Mouse (Mus musculus) mouse trophoblast stem cell (cell line): ENCODE data around the gene Htr6.

ENCODE experiments used
- in situ Hi-C, 2 experiments: fragments of 300-500 bp; cut with MseI, MboI; formaldehyde crosslinking; loops; 2 replicates in 1 of 2; 3 replicates in 1 of 2; pipeline ENCODE4 v1.15.1; 2025

The Htr6 gene

DNA sequence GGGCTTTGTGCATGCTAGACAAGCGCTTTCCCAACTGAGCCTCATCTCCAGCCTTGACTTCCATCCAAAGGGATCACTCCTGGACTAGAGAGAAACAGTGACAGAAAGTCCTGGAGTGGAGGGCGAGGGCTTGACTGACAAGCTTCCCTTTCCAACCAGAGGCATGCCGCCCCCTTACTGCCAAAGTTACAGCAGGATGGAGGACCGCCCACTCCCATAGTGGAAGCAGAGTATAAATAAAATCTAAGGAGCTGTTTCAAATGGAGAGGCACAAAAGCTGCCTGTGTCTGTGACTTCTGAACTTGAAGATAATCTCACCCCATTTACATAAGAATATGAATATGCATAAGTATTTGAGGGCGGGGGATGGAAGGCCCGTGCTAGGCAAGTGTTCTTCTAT lies 26.9 kb downstream of the Htr6 start:
- in situ Hi-C loops = no loop called here

DNA sequence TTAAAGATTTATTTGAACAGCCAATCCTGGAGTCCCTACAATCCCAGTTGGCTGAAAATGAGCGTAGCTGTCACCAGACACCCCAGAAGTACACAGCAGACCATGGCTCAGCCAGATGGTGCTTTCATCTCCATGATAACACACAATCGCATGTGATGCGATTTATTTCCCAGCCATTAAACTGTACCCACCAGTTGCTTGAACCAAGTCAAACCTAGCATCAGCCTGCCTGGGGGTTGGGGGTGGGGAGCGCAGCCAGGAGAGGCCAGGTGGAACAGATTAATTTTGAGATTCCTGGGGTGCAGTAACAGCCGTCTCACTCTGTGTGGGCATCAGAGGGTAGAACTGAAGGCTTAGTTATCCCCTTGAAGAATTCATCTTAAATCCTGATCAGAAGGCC lies 29.0 kb downstream of the Htr6 start:
- in situ Hi-C loops = no loop called here

DNA sequence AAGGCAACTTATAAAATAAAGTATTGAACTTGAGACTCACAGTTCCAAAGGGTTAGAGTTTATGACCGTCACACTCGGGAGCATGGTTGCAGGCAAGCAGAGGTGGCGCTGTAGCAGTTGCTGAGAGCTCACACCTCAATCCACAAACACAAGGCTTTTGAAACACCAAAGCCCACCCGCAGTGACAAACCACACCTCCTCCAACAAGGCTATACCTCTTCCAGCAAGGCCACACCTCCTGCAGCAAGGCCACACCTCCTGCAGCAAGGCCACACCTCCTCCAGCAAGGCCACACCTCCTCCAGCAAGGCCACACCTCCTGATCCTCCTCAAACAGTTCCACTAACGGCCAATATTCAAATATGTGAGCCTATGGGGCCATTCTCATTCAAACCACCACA lies 30.8 kb downstream of the Htr6 start:
- in situ Hi-C loops = no loop called here

DNA sequence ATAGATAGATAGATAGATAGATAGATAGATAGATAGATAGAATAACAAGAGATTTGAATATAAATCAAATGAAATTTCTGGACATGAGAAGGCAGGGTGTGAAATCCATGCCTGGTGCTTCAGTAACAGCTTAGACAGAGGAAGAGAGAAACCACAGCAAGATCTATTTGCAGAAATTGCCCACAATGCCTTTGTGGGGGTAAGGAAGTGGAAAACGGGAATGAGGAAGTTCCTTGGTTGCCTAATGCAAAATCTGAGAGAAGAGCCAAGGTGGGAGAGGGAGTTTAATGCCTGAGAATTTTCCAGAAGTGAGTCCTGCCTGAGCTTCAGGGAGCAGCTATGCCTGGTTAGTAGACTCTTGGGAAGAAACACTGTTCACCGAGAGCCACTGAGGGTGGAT lies 31.8 kb downstream of the Htr6 start:
- in situ Hi-C loops = no loop called here

DNA sequence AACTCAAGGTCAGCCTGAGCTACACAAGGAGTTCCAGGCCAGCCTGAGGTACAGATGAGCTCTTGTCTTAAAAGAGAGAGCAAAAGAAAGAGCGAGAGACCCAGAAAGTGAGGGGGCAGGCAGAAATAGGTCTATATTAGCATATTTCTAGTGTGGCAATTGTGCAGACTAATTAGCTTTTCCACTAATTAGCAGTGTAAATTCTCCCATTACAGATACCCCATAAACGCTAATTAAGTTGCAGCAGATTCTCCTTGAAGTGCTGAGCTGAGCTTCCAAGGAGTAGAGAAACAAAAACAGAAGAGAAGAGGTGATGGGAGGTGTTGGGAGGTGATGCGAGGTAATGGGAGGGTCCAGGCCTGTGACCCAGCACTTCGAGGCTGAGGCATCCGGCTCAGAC lies 32.8 kb downstream of the Htr6 start:
- in situ Hi-C loops = no loop called here

DNA sequence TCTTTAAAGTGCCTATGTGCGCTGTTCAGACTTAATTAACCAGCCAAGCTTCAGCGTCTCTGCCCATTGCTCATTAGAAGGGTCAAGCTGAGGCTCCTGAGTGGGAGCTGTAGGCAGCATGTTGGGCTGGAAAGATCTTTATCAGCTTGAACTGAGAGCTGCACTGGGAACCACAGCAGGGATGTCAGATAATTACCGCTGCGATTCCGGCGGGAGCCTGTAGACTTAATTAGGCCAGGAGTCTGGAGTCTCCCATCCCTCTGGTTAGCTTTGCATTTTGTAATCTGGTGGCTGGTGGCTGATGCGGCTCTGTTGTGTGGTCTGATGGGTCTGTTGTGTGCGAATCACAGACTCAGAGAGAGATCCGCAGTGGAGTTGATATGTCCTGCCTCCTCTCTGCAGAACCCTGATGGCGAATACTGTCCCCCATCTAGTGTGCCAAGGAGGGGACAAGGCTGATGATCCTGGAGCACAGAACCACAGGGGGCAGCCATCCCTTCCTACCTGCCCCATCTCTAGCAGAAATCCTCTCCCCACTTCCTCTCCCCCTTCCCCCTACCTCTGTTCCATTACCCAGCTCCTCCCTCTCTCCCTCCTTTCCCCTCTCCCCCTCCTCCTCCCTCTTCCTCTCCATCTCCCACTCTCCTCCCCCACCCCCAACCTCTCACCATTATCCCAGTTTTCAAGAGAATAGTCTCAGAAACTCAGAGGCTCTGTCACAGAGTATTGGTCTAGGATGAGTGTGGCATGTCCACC lies 35.1 kb downstream of the Htr6 start:
- in situ Hi-C loops = no loop called here

DNA sequence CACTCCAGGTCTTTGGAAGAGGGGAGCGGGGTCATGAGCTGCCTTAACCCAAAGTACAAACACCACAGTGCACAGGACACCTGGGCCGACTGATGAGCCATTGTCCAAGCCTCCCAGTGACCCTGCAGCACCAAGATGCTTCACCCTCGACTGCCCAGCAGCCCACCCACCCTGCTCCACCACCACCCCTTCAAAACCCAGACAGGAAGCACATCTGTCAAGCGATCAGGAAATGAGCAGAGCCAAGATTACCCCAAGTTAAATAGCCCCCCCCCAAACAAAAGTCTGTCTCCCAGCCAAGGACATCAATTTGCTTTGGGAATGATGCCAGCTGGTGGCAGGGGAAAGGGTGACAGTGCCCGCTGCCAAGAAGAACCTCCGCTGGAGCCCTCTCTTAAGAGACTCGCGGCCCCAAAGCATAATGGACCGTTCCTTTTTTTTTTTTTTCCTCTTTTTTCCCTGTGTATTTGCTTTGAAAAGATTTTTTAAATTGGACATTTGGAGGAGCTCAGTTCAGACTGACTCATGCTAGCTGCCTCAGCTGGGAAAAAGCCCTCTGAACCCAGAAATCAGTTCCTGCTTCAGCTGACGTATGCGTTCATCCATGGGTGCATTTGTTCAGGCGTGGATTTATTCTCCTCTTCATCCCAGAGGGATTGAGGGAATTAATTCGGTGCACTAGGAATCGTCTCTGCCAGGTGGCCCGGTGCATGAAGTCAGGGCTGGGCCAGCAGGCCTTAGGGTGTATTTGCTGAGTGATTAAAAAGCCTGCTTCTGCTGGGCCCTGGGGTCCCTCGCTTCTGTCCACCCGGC lies 37.4 kb downstream of the Htr6 start:
- in situ Hi-C loops = no loop called here

DNA sequence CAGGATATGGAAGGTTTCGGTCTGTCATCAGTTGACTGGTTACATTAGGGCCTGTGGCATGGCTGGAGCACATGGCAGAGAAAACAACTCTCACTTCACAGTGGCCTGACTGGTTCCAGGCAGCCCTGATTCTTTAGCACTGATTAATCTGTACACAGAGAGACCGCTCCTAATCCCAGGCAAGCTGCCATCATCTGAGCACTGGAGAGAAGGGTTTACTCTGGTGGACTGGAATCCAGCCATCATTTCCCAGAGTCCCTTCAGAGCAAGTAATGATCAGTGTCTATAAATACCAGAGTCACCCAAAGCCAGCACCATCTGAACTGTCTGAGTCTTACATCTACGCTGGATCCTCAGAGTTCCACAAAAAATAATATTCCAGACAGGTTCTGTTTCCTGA lies 39.6 kb downstream of the Htr6 start:
- in situ Hi-C loops = no loop called here

DNA sequence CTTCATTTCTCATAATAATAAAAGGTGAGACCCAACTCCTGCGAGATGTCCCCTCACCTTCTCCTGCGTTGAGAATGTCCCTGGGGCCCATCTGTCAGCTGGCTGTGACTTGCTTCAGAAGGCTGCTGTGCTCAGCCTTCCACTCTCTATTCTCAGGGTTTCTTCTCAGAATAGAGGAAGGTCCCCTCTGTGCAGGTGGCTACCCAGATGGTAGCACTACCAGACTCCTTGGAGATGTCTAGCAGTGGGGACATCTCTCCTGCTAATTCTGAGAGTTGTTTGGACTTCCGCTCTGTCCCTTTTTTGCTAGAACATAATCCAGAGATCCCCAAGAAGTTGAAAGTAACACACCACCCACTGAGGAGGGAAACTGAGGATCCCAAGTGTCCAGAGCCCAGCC lies 40.4 kb downstream of the Htr6 start:
- in situ Hi-C loops = no loop called here

DNA sequence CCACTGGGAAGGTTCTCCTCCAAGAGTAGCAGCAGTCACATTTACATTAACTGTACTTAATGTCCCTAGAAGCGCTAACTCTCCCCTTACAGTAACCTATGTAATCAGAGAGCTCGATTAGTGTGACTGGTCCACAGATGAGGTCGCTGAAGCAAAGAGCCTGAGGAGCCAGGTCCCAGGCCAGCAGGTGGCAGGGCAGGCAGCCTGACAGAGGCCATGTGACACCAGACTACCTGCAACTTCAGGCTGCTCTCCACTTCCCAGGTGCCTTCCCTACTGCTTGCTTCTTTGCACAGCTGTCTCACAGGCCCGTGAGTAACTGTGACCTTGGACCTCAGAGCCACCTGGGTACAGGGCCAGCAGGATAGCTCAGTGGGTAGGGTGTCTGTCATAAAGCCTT lies 40.8 kb downstream of the Htr6 start:
- in situ Hi-C loops = no loop called here

DNA sequence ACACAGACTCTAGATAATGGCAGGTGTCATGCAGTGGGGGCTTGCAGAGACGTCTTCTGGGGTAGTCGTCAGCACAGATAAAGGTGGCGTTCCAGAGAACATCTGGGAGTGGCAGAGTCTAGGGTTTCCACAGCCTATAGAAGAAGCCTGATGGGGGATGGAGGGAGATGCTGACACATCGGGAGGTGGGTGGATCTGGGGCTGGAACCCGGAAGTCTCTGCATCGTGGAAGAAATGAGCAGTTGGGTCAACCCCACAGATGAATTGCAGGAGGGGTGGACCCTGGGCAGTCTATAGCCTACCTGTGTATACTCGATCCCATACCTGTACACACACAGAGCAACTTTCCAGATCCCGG lies 41.4 kb downstream of the Htr6 start:
- in situ Hi-C loops = no loop called here

DNA sequence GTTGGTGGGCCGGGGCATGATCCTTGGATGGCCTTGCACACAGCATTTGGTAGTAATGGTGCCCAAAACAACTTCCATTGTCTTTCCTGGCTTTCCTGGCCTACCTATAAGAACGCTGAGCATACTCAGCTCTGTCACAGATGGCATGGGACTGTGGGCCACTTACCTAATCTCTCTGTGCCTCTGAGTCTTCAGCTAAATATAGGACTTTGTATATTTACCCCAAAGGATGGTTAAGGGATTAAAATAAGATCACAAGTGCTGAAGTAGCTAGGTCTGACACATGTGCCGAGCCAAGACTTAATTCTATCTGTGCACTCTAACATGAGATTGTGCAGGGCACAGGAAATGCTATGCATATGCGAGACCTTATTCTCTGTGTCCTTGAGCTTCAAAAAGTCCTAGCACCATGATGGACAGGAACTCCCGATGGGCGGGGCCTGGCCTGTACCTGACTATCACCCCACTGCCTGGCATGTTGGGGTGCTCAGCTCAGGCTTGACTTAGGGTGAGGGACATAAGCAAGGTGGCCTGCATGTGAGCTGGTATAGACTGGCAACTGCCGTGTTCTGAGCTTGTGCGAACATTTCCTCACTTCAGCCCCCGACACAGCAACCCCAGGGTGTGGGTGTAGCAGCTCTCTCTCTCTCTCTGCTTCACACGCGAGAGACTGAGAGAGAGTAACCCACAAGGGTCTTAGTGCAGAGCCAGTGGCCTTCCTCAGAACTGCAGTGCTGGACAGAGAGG lies 41.9 kb downstream of the Htr6 start:
- in situ Hi-C loops = no loop called here

DNA sequence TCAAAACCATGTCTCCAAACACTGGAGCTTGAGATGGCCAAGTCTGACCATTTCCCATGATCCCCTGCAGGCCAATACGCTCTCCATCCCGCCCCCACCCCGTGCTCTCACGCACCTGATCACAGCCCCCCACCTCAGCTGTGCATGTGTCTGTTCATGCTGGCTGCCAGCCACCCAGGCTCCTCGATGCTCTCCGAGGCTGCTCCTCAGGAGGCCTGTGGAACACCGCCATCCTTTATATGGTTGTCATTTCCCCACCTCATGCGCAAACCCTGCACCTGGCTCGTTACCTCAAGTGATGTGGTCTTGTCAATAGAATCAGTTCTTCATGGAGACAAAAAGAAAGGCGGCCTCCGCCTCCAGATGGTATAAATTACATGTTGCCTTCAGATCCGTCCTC lies 42.8 kb downstream of the Htr6 start:
- in situ Hi-C loops = no loop called here

DNA sequence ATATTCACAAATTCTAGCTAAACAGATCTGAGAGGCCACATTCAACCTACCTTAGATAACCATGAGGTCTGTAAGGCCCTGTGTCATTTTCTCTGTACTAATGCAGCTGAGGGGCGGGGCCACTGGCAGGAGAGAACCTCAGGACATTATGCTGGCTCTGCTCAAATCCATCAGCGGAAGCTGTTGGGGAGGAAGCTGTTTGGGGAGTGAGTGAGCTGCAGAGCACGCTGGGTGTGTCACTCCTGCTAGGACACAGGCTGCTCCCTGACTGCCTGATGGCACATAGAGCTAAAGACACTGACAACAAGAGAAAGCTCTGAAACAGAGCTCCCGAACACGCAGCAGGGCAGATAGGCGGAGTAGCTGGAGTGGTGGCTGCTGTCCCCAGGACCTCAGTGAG lies 44.7 kb downstream of the Htr6 start:
- in situ Hi-C loops = no loop called here

DNA sequence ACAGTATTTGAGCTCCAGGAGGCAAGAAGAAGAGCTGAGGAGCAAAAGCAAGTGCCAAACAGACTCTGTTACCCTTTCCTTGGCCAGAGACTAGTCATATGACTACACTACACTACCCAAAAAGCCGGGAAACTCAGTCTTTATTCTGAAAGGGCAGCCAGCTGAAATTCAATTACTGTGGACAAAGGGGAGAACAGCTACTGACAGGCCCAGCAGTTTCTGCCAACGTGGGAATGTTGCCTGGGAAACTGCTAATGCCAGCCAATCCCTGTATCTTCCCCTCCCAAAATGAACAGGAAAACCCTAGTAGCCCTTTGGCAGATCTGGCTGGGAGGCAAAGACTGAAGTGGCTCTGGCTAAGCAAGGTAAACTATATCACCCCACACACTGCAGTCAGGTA lies 51.0 kb downstream of the Htr6 start:
- in situ Hi-C loops = no loop called here

DNA sequence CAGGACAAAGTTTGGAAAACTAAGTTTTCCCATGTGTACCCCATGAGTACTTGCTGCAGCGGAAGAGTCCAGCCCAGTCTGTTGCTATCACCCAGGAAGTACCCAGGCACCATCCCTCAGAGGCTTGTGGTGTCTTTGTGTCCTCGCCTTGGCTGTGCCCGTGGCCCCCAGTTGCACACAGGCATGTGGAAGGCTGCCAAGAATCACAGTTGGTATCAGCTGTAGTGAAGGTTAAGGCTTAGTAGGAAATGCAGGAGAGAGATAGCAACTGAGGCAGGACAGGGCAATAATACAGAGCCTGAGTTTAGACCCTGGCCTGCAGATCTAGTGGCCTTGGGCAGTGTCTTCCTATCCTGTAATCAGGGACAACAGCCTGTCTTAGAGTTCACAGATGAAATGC lies 55.0 kb downstream of the Htr6 start:
- in situ Hi-C loops = no loop called here

DNA sequence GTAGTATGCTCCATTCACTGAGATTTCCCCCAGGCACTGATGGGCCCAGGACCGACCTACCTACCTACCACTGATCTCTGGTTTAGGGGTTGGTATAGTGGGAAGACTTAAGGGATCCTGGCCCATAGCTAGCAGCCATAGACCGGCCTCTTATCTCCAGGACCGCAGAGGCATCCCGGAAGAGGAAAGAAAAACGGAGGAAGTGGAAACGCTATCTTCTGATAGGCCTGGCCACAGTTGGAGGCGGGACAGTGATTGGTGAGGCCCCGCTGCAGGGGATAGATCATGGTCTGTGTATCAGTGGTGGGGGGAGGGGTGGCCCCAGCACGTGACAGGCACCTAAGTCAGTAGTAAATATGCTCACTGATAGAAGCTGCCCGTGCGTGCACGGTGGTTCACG lies 56.0 kb downstream of the Htr6 start:
- in situ Hi-C loops = no loop called here

DNA sequence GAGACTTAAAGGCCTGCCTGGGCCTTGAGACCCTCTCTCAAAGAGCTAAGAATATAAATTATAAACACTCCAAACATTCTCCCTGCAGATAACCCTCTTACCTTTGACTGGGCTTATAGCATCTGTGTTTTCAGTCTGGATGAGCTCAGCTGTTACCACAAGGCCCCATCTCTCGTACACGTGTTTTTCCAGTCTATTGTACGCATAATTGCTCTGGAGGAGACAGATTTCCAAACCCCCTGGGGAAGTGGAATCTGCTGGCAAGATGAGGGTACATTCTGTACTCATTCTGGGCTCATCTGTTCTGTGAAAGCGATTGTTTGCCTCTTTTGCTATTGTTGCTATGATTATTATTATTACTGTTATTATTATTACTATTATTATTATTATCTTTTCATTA lies 56.4 kb downstream of the Htr6 start:
- in situ Hi-C loops = no loop called here

DNA sequence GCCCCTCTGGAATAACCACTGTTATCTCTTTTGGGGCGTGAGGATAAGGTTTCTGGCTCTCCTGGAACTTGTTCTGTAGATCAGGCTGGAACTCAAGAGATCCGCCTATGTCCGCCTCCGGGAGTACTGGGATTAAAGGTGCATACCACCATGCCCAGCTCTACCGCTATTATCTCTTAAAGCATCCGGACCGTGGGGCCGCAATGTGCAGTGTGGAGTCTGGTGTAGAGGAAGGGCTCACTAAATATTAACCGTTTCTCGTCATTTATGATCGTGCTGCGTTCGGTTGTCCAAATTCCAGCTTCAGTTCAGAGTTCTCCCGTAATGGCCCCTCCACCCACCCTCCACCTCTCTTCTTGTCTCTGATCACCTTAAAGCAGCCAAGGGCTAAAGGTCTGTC lies 57.0 kb downstream of the Htr6 start:
- in situ Hi-C loops = no loop called here

DNA sequence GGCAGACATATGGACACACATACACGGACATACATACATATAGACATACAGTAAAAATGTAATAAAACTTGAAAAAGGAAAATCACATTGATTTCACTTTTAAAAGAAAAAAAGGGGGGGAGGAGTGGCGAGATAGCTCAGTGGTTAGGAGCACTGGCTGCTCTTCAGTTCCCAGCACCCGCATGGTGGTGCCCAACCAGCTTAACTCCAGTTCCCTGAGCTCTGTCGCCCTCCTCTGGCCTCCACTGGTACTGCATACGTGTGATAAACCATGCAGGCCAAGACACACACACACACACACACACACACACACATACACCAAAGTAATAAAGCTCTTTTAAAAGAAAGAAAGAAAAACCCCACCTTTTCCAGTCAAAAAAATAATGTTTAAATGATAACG lies 60.6 kb downstream of the Htr6 start:
- in situ Hi-C loops = no loop called here

DNA sequence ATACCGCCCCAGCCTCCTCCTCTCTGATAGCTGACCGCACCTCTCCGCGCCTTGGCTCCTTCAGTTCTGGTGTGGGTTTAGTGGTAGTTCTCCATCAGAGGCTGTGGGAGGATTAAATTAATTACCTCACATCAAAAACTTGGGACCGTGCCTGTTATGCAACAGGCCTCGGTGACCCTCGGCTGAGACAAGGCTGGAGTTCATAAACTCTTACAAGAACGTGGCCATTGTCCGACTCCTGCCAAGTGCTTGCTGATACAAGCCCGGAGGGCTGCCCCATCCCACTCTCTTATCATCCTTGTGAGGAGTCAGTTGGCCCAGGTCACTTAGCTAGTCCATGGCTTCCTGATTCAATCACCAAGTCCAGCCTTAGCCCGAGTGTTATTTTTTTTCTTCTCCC lies 62.1 kb downstream of the Htr6 start:
- in situ Hi-C loops = no loop called here

DNA sequence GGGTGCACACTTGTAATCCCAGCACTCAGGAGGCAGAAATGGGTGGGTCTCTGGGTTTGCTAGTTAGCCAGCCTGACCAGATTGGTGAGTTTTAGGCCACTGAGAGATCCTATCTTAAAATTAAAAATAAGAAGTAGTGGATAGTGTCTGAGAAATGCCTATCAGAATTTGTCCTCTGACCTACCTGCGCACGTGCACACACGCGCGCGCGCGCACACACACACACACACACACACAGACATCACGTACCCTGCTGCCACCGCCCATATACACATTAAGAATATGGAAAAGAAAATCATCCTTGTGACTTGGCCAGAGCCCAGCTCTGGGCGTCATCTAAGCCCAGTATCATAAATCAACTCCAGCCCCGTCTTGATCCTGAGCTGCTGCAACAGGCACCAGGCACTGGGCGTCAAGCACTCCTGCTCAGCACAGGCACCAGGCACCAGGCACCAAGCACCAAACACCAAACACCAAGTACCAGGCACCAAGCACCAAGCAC lies 64.1 kb downstream of the Htr6 start:
- in situ Hi-C loops = no loop called here
